Mouse (Mus musculus) large intestine, adult 2 months (tissue): ENCODE data around the gene Gm20388. TPM values are rescaled to one million over a fixed set of nuclear protein-coding genes. Genes with fewer than 3 reads are reported as not detected.

Source experiments
- DNase-seq: peaks from one replicate; pipeline ENCODE4 v3.0.0-alpha.2; 2012; ENCODE audit warnings: low read depth, low spot score
- WGBS: fragments of 180-500 bp; shearing (Covaris S2); methylation state at CpG from one replicate; pipeline ENCODE4 v1.1.7; 2018; 5-methylcytosine and 5-hydroxymethylcytosine counted together
- polyA plus RNA-seq: library from polyadenylated mRNA; depleted of rRNA; stranded (reverse); fragments of >200 nt; gene quantifications from 2 replicates; pipeline ENCODE4 v1.2.3, GENCODE M21; 2012

The Gm20388 gene
- polyA plus RNA-seq, 1 experiment: 31.5 TPM

- WGBS: 29% methylated on average over 9 of the region's 9 CpGs
- peak; percentile 27 for DNase-seq
These were observed 1084.8 kb downstream of the Gm20388 start for GRCm38 (mm10) chr8:120995424-120995823.

DNA sequence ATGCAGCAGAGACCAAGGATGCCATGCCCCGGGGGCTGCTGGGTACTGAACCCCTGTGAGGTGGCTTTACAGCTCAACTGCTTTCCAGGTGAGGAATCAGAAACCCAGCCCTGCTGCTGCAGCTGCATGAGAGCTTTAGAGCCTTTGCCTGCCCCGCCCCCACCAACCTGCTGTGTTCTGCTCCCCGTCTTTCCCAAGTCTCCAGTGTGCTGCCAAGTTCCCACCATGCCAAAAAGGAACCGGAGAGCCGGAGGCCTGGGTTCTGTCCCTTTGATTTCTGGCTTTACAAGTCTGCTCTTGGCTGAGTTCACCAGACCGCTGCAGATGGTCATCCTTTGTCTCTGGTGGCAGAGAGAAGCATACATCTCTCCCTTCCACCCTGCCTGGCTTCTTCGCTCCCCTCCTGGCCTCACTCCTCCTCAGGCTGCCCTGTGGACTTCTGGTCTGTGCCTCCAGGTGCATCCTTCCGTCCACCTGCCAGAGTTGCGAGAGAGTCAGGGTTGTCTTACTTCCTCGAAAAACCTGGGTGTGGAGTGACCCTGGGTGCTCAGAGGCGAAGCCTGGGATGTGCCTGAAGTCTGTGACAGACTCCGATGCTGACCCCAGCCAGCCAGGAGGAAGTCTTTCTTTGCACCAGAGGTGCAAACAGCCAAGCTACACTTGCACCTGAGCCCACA is 1086.4 kb downstream of the Gm20388 start:
- DNase-seq: no peak
- WGBS: 24% methylated on average over 12 of the region's 12 CpGs

DNA sequence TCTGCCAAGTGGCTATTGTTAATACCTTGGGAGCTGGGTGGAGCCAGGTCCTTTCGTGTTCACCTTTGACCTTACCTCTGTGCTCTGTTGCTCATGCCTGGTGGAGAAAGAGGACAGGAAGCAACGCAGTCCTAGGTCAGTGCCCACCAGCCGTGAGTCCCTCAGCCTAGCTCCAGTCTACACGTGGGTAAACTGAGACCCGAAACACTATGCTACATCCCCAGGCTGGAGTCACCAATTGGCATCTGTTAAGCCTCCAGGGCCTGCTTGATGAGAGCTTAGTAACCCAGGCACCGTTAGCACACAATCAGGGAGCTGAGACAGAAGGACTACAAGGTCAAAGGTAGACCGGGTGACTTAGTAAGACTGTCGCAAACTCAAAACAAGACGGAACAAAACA is 1087.3 kb downstream of the Gm20388 start:
- no peak for DNase-seq
- WGBS: 64% methylated on average over 9 of the region's 9 CpGs

GRCm38 (mm10) chr8:120998966-120999365 is 1088.3 kb downstream of the Gm20388 start:
- DNase-seq: no peak
- 82% methylated on average over 14 of the region's 14 CpGs for WGBS

DNA sequence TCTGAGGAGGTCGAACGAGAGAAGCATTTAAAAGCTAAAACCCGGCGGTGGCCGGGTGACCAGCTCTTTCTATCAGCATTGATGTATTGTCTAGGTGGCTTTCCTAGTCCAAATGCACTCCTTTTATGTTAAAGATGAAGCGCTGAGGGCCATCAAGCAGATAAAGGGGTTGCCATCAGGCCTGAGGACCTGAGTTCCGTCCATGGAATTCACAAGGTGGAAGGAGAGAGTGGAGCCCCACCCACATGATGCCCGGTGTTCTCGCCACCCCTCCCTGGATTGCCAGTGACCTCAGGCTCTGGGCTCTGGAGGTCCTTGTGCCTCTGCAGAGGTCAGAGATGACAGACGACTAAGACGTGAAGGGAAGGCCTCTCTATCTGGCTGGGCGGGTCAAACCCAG is 1091.3 kb downstream of the Gm20388 start:
- no peak for DNase-seq
- WGBS: 62% methylated on average over 12 of the region's 12 CpGs

DNA sequence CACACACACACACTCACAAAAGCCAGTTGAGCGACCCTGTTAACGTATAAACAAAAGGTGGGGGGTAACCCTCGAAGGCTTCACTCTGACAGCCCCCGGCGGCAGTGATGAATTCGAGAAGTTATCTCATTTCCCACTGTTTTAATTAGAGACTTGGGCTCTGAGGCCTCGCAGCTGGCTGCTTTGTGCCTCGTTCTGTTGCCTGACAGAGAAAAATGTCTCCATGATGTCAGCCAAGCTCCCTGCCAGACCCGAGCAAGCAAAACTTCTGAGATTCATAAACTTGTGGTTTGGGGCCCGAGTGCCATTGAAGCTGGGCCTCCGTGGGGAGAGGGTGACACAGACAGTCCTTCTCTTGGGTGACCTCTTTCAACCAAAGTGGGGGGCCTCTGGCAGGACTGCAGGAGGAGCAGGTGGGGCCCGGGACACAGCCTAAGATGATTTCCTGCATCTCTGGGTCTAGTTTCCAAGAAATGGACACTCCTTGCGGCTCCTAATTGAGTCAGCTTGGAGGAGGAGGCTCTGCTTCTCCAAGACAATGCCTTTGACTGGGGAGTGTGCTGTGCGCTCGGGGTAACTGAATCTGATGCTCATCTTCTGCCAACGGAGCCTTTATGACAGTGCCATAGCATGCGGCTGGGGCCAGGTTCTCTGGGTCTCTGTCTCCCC is 1092.4 kb downstream of the Gm20388 start:
- 53% methylated on average over 17 of the region's 17 CpGs for WGBS
- DNase-seq: no peak

GRCm38 (mm10) chr8:121003639-121004038 is 1093.0 kb downstream of the Gm20388 start:
- WGBS: 61% methylated on average over 2 of the region's 2 CpGs
- no peak for DNase-seq

DNA sequence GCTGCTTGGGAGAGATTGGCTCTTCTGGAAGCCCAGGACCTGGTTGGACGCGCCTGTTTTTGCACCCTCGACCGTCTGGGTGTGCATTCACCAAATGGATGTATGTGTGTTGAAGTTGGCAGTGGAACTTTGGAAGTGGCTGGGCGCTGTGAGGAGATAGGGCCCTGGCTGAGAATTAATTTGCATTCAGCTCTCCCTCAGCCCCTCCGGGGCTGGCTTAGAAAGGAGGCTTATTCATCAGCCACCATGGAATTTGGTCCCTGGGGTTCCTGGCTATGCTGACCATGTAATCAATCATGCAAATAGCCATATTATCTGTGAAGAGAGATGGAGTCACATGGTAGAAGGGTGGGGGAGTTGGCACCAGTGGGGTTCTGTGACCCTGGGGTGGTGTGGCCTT is 1102.7 kb downstream of the Gm20388 start:
- no peak for DNase-seq
- 78% methylated on average over 6 of the region's 6 CpGs for WGBS

- no peak for DNase-seq
- 75% methylated on average over 17 of the region's 17 CpGs for WGBS
These were observed 1106.0 kb downstream of the Gm20388 start for GRCm38 (mm10) chr8:121016621-121017020.

DNA sequence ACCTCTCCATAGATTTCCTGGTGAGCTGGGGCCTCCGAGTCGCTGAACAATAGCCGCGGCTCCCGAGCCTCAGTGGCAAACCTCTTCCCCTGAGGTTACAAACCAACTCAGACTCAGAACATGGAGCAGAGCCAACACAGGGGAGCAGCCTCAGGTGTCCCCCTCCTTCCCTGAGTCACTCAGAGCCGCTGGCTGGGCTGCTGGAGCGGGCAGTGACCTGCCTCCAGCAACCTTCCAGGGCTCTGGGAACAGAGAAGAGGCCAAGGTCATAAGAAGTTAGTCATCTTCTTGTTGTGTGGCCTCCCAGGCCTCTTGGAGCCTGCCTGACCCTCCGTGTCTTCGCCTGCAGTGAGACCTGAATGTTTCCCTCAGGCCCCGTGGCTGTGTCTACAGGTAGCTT is 1107.6 kb downstream of the Gm20388 start:
- DNase-seq: no peak
- WGBS: 79% methylated on average over 10 of the region's 10 CpGs

DNA sequence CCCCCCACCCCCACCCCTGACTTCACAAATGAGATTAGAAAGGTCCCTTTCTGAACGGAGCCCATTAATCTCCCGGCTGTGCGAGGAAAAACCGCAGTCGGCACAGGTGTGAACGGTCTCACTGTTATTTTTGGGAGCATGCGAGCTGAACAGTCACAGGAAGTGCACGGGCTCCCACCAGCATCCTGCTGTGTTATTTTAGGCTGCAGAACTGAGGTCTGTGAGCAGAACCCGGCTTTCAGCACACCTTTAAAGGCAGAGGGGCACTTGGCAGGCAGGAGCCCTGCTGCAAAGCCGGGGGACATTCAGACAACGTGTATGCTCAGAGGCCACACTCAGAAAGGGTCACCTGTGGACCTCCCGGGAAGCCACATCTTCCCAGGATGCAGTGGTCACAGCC is 1110.8 kb downstream of the Gm20388 start:
- WGBS: 59% methylated on average over 12 of the region's 12 CpGs
- DNase-seq: no peak

DNA sequence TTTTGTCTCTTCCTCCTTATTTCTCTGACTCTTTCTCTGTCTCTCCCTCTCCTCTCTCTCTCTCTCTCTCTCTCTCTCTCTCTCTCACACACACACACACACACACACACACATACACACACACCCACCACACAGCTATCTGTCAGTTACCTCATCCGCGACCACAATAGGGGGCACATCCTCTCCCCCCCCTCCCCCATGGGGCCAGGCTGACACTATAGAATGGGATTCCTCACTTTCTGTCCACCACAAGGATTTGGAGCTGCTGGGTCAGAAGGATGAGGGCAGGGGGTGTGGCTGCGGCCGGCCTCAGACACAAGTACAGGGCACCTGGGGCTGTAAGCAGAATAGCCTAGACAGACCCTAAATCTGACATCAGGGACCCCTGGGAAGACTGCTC is 1112.4 kb downstream of the Gm20388 start:
- no peak for DNase-seq
- 93% methylated on average over 4 of the region's 4 CpGs for WGBS

DNA sequence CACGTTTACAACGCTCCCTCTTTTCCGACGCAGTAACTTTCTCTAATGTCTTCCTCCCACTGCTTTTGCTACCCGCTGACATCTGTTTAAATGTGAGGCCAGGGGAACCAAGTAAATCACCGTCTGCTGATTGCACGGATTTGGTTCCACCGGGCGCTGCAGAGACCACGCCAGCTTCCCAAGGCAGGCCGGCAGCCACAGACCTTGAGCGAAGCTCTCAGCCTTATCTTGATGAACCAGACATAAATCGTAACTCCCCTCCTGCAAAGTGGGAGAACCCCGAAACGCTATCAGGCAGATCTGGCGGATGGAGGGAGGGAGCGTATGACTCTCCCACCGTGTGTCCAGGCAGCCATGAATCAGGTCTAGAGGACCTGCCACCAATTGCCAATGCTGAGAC is 1113.1 kb downstream of the Gm20388 start:
- DNase-seq: no peak
- 21% methylated on average over 18 of the region's 18 CpGs for WGBS

GRCm38 (mm10) chr8:121025486-121025885 is 1114.8 kb downstream of the Gm20388 start:
- DNase-seq: no peak
- WGBS: 65% methylated on average over 5 of the region's 5 CpGs

DNA sequence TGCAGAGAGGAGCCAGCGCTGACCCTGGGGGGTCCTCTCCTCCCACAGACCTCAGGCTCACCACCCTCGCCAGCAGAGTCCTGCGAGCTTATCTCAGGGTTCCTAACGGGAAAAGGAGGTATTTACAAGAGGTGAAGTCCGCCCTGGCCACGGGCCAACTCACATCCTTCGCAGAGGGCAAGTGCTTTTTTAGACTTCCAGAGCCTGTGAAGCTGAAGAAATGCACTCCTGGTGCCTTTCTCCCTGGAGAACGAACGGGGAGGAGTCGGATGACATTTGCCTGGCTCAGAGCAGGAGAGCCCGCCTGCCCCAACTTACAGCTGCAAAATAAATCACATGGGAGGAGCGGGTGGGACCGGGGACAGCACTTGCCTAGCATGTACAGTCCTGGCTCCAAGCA is 1117.1 kb downstream of the Gm20388 start:
- DNase-seq: no peak
- 15% methylated on average over 13 of the region's 13 CpGs for WGBS

DNA sequence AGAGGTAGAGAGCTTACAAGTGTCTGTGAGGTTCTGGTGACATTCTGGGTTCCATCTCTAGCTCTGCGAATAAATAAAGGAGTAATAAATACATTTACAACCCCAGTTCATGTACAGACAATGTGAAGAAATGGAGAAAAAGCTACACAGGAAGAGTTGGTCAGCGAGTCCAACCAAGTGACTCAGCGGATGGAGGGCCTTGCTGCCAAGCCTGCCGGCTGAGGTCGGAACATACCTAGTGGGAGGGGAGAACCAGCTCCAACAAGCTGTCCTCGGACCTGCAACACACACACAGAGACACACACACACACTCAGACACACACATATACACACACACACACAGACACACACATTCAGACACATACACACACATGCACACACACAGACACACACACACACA is 1118.4 kb downstream of the Gm20388 start:
- WGBS: 52% methylated on average over 6 of the region's 6 CpGs
- no peak for DNase-seq

GRCm38 (mm10) chr8:121030496-121031040 is 1119.9 kb downstream of the Gm20388 start:
- DNase-seq: no peak
- WGBS: 51% methylated on average over 10 of the region's 10 CpGs

DNA sequence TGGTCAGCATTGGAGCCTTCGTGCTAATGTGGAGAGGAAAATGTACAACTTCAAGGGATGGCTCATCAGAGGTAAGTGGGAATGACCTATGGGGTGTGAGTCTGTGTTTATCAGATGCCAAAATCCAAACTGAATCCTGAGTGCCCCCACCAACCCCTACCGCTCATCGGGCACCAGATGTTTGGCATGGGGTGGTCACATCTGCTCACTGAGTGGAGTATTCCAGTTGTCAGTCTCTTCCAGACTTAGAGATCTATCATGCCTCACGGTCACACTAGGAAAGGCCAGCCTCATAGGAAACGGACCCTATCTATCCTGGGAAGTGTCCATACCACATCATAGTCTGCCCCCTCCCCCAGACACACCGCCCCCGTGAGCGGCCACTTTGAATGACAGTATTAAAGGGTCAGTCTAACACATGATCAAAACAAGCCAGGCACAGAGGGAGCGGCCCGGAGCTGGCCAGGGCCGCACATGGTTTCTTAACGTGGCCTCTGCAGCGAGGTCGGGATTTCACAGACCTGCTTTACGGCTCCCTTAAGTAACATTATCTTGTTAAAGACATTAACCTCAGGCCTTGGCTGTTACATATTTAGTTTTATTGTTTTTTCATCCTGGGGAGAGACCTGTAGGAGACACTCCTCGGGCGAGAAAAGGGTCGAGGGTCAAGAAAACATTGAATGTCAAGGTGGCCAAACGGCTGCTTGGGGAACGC is 1122.8 kb downstream of the Gm20388 start:
- 50% methylated on average over 20 of the region's 20 CpGs for WGBS

DNA sequence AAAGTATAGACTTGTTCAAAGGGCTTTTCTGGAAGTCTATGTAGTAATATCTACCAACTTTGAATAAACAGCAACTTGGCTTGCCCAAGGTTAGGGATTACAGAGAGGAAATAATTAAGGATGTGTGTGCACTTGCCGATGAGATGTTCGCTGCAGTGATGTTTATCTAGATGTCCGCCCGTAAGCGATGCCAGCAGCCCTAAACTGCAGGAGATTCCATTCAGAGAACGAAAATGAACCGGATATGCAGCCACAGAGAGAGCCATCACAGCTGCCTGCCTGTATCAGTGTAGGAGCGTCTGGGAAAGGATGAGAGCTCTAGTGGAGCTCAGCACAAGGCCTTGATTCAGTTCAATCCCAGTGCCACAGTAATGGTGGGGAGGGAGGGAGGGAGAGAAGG is 1125.0 kb downstream of the Gm20388 start:
- 48% methylated on average over 8 of the region's 8 CpGs for WGBS

More for the DNA sequence above, 1122.8 kb downstream of the Gm20388 start:
- no peak for DNase-seq

DNA sequence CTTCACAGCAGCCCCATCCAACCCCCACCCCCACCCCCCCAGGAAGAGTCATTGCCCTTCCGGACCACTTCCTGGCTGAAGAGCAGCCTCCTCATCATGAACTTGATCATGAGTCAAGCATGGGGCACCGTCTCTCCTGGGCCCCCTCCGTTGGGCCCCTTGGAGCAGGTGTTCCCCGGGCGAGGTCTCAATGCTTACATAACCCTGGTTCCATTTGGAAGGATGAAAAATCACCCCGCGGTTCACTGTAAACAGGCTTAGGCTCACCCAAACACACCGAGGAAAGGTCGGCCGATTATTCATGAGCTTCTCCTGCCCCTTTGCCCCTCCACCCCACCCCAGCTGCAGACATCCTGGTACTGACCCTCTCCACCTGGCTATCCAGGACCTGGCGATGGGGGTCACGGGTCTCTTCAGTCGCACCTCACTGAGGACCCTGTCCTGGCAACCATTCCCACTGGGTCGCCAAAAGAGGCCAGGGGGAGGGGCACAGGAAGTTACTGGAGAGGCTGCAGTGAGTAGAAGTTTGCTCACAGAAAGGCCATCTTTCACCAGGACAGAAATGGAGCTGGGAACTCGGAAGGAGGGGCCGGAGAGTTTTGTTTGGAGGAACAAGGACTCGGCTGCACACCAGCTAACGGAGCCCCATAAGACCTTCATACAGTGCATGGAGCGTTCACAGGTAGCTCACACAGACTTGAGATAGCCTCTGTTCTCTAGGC is 1133.2 kb downstream of the Gm20388 start:
- no peak for DNase-seq
- 21% methylated on average over 19 of the region's 19 CpGs for WGBS

More for the DNA sequence above, 1125.0 kb downstream of the Gm20388 start:
- DNase-seq: no peak
